Mouse (Mus musculus) right cerebral cortex, postnatal 4 days (tissue): Measurements from ENCODE around the gene Nck1.

Source experiments
- DNase-seq: peaks from one replicate; pipeline ENCODE4 v3.0.0-alpha.2; 2022

Gene Nck1

DNA sequence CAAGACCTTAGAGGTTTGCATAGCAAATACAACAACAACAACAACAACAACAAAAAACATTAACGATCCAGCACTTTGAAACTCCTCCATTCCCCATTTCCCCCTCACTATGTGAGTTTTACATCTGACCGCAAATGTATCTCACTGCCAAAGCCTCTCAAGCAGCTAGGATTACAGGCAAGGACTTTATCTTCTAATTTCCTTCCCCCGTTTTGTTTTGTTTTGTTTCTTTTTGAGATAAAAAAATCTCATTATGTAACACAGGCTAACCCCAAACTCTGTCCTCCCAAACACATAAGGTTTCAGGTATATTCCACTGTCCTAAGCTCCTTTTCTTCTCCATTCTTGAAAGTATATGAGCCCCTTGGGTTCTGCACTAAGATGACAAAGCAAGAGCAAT, 11.2 kb downstream of the Nck1 start:
- no peak for DNase-seq

DNA sequence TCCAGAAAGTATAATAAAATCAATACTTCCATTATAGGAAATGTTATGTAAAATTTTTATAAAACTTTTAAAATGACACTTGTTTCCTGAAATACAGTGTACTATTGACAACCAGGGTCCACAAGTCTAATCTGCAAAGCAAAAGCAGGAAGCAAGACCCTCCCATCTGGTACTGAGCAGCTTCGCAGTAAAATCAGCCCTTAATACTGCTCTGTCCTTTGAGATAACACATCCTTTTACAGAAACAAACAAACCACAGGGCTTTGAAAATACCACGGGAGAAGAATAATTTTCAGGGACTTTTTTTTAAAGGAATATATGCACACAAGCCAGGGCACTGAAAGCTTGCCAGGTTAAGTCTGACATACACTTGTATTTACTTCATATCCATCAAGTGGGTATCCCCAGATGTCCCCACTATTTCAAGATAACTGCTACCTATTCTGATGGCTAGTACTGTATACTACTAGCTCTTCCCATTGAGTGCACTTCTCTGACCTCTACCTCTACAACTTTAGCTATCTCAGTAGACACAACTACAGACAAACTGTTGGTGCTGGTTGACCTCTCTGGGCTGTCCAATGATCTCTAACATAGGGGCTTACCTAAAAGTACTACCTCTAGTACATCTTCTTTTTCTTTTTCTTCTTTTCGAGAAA, 13.0 kb downstream of the Nck1 start:
- DNase-seq = no peak

DNA sequence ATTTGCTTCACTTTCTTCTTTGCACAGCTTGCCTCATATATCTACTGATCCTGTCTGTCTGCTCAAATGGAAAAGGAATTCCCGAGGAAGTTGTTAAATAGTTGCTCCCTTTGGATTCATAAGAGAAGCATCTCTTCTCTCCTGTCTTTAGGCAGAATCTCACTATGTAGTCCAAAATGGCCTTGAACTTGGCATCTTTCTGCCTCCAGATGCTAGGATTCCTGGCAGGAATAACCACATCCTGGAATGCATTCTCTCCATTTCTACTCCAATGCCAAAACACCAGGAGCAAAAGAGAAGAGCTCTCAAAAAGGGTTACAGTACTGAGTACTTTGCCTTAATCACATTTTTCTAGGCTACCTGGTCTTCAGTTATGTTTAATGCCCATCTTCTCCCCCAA, 14.6 kb downstream of the Nck1 start:
- DNase-seq = no peak

DNA sequence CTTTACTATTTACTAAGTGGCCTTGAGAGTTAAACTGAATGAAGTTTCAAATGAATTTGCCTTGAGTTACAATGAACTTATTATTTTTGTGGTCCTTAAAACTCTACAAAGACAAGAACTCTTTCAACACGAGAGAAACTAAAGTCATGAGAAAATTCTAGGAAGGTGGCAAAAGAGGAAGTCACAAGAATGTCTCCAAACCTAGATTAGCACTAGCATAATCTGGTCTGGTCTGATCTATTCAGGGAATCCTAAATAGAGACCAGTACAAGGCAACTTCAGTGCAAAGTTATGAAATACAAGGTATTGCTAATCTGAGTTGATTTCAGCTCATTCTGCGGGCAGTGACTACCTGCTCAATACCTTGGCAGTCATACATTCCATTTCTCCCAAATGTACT, 20.7 kb downstream of the Nck1 start:
- DNase-seq = no peak

DNA sequence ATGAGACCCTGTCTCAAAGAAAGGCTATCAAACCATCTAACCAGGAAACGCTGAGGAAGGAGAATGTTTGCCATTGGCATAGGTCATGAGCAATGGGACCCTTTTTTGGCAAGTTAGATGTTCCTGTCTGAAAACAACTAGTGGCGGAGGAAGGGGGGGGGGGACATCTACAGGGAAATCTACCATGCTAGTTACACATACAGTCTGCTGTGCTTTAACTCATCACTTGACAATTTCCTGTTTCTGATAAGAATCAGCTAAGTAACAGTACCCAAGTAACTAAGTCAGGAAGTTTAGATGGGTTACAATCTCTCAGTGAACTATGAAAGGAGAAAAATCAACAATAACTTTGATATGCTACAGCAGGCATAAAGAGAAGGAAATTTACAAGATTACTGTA, 23.9 kb downstream of the Nck1 start:
- no peak for DNase-seq

DNA sequence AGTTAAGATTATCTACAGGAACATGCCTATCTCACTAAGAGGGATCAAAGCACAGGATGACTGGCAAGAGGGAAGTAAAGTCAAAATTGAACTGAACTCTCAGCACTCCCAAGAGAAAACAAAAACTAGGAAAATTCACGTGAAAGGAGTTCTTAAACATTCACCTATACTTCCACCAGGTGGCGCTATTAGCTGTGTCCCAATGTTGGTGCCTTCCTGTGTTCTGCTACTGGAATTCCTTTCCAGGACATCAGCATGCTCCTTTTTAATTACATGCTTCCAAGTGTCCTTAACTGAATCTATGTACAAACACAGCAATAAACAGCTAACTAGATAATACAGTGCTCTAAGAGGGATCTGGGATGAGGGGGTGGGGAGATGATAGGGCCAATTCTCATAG, 25.3 kb downstream of the Nck1 start:
- peak; percentile 30 for DNase-seq

DNA sequence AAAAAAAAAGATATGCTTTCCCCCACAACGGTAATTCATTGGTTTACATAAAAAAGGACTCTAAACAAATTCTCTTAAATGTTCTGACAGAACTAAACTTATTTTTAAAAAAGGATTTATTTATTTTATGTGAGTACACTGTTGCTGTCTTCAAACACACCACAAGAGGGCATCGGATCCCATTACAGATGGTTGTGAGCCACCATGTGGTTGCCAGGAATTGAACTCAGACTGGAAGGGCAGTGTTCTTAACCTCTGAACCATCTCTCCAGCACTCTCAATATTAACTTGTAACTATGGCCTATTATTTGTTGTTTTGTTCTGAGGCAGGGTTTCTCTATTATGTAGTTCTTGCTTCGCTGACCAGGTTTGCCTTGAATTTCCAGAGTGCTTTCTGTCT, 25.9 kb downstream of the Nck1 start:
- DNase-seq = no peak

DNA sequence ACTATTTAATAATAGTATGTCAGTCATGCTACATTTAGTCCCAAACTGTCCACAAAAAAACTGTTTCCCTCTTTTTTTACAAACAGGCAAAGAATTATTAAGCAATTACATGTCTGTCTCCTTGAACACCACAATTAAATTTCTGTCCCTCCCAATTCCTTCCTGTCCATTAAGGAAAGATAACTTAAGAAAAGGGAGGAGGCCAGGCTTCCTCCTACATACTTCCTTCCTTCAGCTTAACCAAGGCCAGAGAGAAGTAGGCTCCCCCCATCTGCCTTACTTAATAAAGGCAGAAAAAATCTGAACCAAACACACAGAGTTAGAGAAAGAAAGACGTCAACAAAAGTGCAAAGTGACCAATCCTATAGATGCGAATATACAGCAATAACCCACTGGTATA, 38.4 kb downstream of the Nck1 start:
- DNase-seq = no peak

DNA sequence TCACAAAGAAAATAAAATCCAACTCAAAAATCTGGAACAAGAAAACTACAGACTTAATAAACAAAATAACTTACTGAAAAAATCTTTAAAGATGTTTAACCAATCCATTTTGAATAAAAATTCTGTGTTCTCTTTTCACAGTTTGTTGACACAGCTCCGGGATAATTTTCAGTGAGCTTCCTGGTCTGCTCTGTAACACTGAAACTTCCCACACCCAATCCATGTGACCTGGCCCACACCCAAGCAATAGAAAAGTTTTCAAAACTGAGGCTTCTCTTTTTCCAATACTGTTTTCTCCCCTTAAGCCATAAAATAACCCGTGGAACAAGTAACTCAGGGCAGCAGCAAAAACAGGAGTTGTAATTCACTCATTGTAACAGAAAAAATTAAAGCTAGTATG, 39.3 kb downstream of the Nck1 start:
- no peak for DNase-seq

DNA sequence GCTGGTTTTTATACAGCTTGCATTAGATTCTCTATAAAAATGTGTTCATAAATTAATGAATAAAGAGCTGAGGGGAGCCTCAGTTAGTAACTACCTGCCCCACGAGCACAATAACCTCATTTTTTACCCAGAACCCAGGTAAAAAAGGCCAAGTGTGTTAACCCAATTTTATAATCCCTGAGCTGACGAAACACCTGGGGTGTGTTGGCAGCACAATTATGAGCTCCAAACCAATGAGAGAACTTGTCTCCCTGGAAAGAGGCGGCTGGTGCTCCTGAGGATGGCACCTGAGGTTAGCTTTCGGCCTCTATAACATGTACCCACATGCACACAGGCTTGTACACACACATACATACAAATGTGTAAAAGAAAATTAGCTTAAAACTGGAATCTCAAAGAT, 40.4 kb downstream of the Nck1 start:
- no peak for DNase-seq

DNA sequence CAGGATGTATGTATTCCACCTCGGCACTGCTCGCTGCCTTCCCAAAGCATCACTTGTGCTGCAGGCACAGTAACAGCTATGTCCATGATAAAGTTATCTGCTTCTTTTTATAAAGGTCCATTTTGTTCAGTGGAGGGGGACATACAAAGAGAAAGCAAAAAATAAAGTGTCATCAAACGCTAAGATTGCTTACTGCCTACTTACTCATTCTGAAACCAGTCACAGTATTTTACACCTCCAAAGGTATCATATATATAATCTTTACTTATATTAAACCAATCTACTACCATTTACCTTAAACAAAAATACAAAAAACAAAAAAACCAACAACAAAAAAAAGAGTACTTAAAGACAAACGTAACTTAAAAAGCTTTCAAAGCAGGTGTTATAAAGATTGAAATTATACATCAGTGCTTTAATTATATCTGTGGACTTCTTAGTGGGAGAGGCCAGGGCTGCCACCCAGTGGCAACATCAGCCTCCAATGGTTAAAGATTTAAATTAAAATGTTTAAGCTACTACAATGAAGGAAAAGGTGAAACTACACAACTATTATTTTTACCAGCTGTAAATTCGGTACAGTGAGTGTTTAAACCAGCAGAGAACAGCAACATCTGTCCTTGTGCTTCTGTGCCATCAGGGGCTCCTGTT, 52.2 kb downstream of the Nck1 start:
- DNase-seq = no peak

DNA sequence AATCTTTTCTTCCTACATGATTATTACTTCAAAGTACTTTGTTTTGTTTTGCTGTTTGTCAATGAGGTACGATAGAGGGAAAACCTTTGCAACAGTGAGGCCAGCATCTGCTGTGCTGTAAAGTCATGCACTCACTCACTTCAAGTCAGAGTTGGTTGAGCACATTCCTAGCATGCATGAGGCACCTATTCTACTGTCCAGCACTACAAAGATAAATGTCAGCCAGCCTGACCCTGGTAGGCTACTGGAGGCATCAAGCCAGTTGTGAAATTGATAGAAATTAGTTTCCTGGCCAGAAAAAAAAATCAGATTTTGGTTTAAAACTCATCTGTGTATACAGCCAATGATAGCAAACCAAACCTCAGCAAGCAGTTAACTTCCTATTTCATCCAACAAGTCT, 54.5 kb downstream of the Nck1 start:
- DNase-seq = no peak

DNA sequence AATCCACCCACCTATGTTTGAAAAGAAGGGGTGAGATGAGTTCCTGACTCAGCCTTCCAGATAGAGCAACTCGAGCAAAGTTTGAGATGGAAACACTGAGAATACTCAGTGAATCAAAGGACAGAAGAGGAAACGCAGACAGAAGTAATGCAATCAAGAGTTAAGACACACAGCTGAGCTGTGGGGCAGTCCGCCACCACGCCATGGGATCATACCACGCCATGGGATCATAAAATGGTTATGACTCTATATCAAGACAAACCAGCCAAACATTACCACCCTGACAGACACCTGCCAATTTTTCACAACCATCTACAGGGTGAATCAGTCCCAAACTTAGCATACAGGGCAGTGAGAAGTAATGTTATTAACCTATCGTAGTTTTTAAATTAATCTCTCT, 57.0 kb downstream of the Nck1 start:
- no peak for DNase-seq

DNA sequence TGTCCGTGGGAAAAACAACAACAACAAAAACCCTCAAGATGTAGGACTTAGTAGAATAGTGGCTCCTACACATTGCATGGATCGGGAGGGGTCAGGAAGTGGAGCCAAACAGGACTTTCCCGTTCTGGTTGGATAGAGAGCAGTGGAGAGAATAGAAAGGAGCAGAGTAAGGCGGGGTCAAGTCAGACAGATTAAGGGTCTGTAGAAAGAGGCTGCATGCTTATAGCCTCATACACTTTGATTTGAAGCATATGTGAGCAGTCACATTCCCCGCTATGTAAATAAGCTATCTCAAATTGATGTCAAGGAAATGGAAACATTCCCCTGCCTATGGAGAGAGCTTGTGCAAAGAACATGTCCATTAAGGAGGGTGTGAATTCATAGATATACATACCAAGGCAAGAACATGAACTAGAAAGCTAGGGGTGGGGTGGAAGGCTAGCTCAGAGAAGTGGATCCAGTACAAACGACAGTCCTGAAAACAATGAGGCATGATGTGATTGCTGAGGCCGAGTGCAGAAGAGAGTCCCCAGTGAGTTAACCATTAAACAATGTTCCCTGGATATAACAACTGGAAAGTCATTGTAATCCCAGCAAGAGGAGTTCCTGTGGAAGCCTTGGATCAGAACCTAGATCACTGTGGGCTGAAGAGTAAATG, 57.7 kb downstream of the Nck1 start:
- DNase-seq = no peak

DNA sequence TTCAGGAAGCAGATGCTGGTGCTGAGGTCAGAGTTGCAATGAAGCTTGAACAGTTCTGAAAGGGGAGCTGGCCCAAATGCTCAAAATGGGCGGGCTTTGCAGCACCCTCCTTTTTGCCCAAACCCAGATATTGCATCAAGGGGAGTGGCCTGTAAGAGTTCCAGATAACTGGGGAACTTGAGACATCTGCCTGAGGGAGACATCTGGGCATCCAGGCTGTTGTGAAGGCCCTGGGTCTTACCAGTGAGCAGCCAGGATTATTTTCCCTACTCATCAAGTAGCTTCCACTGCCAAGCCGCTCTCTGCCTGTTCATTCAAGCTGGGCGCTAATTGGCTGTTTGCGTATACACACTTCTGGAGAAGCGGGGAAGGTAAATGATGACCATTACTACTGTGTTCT, 59.5 kb downstream of the Nck1 start, which contains the start of gene Il20rb:
Gene Il20rb (minus strand): TSS at position 358 of the 400 bp plus-strand sequence.
- no peak for DNase-seq

DNA sequence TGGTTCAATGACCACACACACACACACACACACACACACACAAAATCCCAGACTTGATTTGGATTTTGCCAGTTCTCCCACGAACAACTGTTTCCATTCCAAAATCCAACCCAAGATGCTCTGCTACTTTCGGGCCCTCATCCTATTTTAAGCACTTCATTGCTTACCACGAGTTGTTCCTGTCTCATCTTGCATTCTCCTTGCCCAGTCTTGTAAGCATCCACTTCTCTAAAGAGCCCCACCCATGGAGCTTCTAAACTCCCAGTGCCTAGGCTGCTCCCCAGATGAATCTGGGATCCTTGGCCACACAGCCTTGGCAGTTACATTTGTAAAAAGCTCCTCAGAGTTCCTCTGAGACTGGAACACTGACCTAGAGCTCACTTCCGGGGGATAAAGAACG, 62.6 kb downstream of the Nck1 start:
- DNase-seq = no peak

DNA sequence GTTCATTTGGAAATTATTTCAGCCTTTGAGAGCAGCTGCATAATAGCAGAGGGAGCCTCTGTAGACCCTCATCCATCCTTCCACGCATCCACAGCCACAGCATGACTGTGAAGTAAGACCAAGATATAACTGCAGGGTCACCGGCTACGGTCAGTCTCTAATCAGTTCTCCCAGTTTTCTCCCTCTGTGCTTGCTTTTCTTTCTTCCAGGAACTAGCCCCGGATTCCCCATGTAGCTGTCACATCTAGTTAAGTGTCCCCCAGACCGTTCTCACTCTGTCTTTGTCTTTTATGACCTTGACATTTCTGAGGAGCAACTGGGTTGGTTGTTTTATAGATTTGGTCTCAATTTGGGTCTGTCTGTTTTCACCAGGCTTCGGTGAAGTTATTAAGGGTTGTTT, 64.3 kb downstream of the Nck1 start:
- no peak for DNase-seq

DNA sequence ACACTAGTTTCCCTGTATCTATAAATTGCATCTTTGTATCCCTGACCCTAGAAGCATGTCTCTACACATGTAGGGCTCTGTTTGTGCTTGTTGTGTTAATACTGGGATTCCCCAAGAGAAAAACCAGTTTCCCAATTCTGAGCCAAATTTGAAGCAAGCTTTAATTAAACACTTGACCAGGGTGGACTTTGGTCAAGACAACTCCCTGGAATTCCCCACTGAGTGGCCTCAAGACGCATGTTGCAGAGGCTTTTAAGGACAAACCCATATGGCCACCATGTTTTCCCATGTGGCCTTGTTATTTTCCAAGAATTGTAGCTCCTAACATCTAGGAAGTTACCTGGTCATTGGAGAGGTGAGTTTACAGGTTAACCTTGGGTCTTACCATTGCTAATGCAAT, 71.9 kb downstream of the Nck1 start:
- no peak for DNase-seq

DNA sequence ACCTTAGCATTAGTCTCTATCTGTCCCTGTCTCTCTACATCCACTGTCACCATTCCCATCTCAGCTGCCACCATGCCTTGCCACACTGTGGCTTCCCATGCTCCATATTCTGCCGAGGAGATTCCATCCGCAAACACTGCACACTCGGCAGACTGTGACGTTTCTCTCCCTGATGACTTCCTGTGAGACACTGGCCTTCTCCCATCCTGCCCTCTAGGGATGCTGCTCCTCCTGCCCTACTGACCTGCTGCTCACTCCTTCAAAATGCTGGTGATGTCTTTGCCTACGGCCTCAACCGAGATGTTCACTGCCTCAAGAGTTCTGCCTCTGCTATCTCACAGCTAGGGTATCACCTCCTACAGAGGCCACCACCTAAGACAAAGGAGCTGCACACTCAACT, 72.6 kb downstream of the Nck1 start:
- no peak for DNase-seq

DNA sequence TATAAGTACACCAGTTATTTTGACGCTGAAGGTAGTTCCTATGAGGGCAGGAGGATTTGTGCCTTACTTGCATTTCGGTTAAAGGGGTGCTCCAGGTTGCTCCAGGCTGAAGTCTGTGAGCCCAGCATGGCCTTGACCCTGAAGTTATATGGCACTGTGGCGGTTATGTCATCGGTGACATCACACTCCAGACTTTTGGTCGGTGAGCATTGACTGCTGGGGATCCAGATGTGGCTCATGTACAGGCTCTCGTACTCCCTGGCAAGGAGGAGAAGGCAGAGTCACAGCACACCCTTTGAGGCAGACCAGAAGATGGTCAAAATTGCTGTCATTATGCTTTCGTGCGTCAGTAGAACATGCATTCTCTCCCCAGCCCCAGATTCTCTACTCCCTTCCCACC, 73.0 kb downstream of the Nck1 start:
- DNase-seq = no peak

DNA sequence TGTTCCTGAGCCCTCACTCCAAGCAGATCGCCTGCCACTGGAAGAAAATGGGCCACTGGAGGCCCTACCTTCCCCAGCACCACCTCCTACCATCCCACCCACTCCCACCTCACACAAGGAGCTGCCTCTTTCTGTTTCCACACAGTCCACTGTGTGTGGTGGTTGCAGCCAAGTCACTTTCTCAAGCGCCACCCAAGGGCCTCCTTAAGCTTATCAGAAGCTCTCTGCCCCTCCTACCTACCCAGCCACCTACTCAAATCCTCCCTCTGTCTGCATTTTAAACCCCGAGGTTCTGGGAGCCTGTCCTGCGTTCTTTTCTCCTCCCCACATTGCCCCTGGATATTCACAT, 74.4 kb downstream of the Nck1 start:
- DNase-seq = no peak

DNA sequence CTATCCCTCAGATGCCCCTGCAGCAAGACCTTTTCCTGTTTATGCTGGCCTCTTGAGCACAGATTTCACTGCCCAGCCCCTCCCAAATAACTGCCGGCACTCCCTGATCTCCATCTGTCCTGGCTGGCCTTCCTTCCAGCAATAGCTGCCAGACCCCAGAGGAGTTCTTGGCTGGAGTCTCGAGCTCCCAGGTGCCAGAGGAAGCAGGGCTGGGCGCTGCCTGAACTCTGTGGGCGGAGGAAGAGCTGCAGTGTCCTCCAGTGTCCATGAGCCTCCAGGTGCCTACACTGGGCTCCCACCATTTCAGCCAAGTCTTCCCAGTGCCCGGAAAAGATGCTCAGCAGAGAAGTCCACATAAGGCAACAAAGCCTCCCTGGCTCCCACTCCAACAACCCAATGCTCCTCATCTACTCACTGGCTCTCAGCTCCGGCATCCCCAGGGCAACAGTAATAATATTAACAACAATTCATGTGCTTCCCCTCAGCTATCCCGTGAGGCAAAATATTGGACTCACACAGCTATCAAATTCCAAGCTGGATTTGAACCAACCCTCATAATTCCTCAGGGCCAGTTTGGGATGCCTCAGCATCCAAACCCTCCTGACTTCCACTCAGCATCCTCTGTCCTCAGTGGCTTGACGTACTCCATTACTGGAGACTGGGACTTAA, 74.9 kb downstream of the Nck1 start:
- no peak for DNase-seq

DNA sequence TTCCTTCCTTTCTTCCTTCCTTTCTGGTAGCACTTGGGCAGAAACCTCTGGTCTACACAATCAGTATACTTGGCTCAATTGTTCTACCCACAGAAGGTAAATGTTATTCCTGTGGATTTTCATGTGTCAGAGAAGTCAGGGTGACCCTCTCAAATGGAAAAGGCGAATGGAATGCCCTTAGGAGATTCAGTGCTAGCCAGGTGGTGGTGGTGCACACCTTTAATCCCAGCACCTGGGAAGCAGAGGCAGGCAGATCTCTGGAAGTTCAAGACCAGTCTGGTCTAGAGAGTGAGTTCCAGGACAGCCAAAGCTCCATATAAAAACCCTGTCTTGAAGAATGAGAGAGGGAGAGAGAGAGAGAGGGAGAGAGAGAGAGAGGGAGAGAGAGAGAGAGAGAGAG, 75.7 kb downstream of the Nck1 start:
- DNase-seq = no peak

DNA sequence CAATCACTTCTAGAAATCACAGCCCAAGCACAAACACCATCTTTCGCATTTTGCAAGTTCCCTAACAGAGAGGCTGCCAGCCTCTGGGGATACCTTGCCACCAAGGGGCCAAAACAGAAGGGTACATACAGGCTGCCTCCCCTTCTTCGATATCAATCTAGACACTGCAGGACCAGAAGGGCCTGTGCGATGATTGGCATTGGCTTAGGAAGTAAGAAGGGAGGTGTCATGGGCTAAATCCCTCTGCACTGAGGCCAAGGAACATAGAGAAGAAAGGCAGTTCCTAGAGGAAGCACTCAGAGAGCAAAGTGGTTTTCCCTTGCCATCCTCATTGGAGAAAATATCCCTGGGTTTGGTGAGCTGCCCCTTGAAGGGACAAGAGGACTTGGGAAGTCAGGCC, 76.3 kb downstream of the Nck1 start:
- DNase-seq = no peak
